Mouse (Mus musculus) heart, embryonic 15.5 days (tissue): ENCODE measurements around the gene Adcy7. TPM values are rescaled to one million over a fixed set of nuclear protein-coding genes. Genes with fewer than 3 reads are reported as not detected.

Experiments used
- ATAC-seq: fragments of 200-750 bp; cut with Nextera tagmentation; replicated peaks from 2 replicates; pipeline ENCODE4 v1.8.0; 2017; ENCODE audit warnings: low read depth, moderate TSS enrichment; ENCODE audit not compliant: insufficient number of reproducible peaks, insufficient read depth, low FRiP score
- H3K27ac ChIP-seq: fragments of 300-500 bp; sonication (generic); 2 replicates; pipeline ENCODE4 v1.5.1; 2015; ENCODE audit warnings: mild to moderate bottlenecking, inconsistent platforms
- H3K27me3 ChIP-seq: fragments of 300-500 bp; sonication (generic); 2 replicates; pipeline ENCODE4 v1.6.1; 2015; ENCODE audit warnings: inconsistent platforms
- H3K36me3 ChIP-seq: fragments of 300-500 bp; sonication (generic); 2 replicates; pipeline ENCODE4 v1.6.1; 2015; ENCODE audit warnings: mild to moderate bottlenecking, inconsistent platforms
- H3K4me1 ChIP-seq: fragments of 300-500 bp; sonication (generic); replicated peaks from 2 replicates; pipeline ENCODE4 v1.6.1; 2015; ENCODE audit warnings: inconsistent platforms
- H3K4me2 ChIP-seq: fragments of 300-500 bp; sonication (generic); 2 replicates; pipeline ENCODE4 v1.6.1; 2015; ENCODE audit warnings: inconsistent platforms, mild to moderate bottlenecking, moderate library complexity
- H3K4me3 ChIP-seq: fragments of 300-500 bp; sonication (generic); 2 replicates; pipeline ENCODE4 v1.5.1; 2015; ENCODE audit warnings: mild to moderate bottlenecking, inconsistent platforms
- H3K9ac ChIP-seq: fragments of 300-500 bp; sonication (generic); 2 replicates; pipeline ENCODE4 v1.6.1; 2015; ENCODE audit warnings: mild to moderate bottlenecking, inconsistent platforms
- H3K9me3 ChIP-seq: fragments of 300-500 bp; sonication (generic); replicated peaks from 2 replicates; pipeline ENCODE4 v1.6.1; 2016; ENCODE audit warnings: inconsistent platforms
- WGBS: fragments of 180-500 bp; shearing (Covaris S2); methylation state at CpG from one replicate; pipeline ENCODE4 v1.1.7; 2015; ENCODE audit warnings: mixed read lengths; 5-methylcytosine and 5-hydroxymethylcytosine counted together
- polyA plus RNA-seq: library from polyadenylated mRNA; unstranded; fragments of >200 nt; fragmentation: Nextera tagmentation; extraction: Ambion mirVana; gene quantifications from 2 replicates; pipeline ENCODE4 v1.2.1, GENCODE M21; 2015

The Adcy7 gene
- polyA plus RNA-seq, 1 experiment from 2014 or later, result 2.7 TPM

- ATAC-seq, result peak; percentile 85; the same call in 1 of the 2 replicates
- Histone ChIP-seq H3K4me2 (0 out of 2 replicates have a peak overlapping the region, but pooled peaks have one; percentile 11), H3K27ac (peak overlapping the region; percentile 87), H3K36me3 (peaks cover 58% of the 10 kb centered on the region), H3K4me1 (peaks cover 33% of the 10 kb centered on the region), H3K4me3 (no peak overlapping the region), H3K9ac (no peak overlapping the region), H3K9me3 (no peaks in the 10 kb centered on the region), H3K27me3 (no peaks in the 10 kb centered on the region)
- 46% methylated on average over 2 of the region's 2 CpGs for WGBS
These were observed 67.9 kb downstream of the Adcy7 start for GRCm38 (mm10) chr8:88339887-88340695.

DNA sequence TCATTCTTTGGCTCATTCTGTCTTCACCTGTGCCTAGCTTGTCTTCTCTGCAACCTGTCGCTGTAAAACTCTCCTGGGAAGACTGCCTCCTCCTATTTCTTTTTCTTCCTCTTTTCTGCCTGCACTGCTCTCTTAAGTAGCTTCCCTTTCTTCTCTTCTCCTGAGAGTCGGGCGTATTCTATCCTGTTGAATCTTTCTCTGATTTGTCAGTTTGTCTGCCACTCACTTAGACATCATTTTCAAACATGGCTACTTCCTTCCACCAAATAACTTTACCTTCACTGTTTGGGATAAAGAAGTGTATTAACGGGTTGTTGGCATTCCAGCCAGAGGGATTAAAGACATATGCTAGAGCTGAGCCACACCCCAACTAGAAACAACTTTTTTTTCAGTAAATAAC, 69.8 kb downstream of the Adcy7 start:
- H3K36me3 ChIP-seq, result peaks cover 64% of the 10 kb centered on the region
- H3K4me2 ChIP-seq, result no peak overlapping the region
- H3K27me3 ChIP-seq, result no peaks in the 10 kb centered on the region
- ATAC-seq, result no peak
- no peaks in the 10 kb centered on the region for H3K9me3 ChIP-seq
- 78% methylated on average over 4 of the region's 4 CpGs for WGBS
- peaks cover 30% of the 10 kb centered on the region for H3K4me1 ChIP-seq
- no peak overlapping the region for H3K4me3 ChIP-seq
- peak overlapping the region; percentile 87 for H3K27ac ChIP-seq
- no peak overlapping the region for H3K9ac ChIP-seq

DNA sequence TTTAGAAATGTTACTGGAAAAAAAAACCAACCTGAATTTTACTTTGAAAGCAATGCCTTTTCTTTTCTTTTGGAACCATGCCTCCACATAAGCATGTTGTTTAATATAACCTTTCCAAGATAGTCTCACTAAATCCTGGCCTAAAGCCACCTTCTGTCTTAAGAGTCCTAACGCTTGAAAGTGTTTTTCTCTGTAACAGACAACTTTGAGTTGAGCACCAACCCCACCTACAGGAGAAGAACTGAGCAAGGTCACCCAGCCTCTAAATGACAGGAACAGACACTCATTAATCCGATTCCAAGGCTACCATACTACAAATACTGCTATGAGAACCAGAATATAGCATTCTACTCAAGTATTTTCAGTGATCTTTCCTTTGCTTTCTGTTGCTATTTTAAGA, 76.8 kb downstream of the Adcy7 start:
- Histone ChIP-seq H3K4me2 (no peak overlapping the region), H3K27me3 (no peaks in the 10 kb centered on the region), H3K36me3 (peaks cover 77% of the 10 kb centered on the region), H3K9ac (no peak overlapping the region), H3K4me1 (peaks cover 11% of the 10 kb centered on the region), H3K27ac (peak overlapping the region; percentile 74), H3K9me3 (no peaks in the 10 kb centered on the region), H3K4me3 (no peak overlapping the region)
- 38% methylated on average over 2 of the region's 2 CpGs for whole genome bisulfite sequencing
- no peak for ATAC-seq

DNA sequence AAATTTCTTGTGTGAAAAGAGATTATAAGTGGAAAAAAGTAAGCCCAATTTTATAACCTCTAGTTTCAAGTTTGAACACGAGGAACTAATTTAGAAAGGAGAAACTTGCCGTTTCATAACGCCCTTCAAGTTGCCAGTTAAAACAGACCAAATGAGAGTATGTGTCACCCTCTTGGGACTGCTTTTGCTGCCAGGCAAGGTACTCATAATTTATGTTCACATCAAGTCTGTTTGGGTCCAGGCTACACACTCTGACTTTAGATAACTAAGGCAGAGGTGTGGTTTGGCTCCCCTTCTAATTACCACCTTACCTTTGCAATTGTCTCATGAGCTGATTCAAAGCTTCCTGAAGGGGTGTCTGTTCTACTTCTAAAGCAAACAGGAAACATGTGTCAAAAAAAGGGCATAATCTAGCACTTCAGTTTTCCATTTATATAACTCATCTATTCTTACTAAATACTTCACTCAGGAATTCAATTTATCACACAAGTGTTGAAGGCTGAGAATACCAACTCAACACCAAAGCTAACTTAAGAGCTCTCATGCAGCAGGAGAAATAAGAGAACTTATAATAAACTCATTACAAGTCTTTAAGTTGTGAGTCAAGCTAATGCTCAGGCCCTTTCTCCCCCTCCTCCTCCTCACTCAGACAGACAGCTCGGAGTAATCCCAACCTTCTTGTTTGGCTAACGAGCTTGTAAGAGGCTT, 85.2 kb downstream of the Adcy7 start:
- H3K9ac ChIP-seq, result no peak overlapping the region
- H3K27me3 ChIP-seq, result no peaks in the 10 kb centered on the region
- WGBS, result 63% methylated on average over 5 of the region's 5 CpGs
- H3K9me3 ChIP-seq, result no peaks in the 10 kb centered on the region
- H3K4me2 ChIP-seq, result no peak overlapping the region
- H3K4me3 ChIP-seq, result no peak overlapping the region
- no peak for ATAC-seq
- H3K27ac ChIP-seq, result no peak overlapping the region
- H3K36me3 ChIP-seq, result peaks cover 66% of the 10 kb centered on the region
- peaks cover 20% of the 10 kb centered on the region for H3K4me1 ChIP-seq

DNA sequence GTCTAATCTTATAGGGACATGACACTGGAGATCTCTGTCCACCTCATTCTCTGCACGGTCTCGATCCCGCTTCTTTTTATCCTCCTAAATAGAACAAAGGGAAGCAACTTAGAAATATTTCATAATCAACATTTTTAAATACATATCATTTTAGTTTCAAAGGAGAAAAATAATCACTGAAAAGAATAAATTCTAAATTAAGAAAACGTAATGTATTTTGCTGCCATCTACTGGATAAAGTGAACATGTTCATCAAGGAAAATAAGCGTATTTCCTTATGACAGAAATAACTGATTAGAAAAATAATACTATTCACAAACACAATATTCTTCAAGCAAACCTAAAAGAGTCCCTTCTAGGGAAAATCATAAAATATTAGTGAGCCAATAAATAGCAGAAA, 85.7 kb downstream of the Adcy7 start:
- Histone ChIP-seq H3K27ac (no peak overlapping the region), H3K9me3 (no peaks in the 10 kb centered on the region), H3K4me1 (peaks cover 25% of the 10 kb centered on the region), H3K36me3 (peaks cover 60% of the 10 kb centered on the region), H3K4me3 (no peak overlapping the region), H3K4me2 (no peak overlapping the region), H3K27me3 (no peaks in the 10 kb centered on the region), H3K9ac (no peak overlapping the region)
- no peak for ATAC-seq
- WGBS, result 79% methylated on average over 5 of the region's 5 CpGs

DNA sequence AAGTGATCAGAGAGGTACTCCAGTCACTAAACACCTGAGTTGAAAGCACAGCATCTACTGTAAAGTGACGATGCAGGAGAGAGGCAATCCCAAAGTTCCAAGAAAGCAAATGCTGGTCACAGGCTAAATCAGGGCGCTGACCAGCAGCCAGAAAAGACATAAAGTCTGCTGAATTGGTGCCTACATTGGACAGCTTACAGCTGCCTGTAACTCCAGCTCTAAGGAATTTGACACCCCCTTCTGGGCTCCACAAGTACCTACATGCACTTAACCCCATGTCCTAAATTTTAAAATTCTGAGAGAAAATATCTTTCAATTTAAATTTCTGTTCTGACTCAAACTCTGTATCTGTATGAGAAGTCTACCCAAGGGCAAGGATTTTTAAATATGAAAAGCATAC, 87.8 kb downstream of the Adcy7 start:
- peaks cover 27% of the 10 kb centered on the region for H3K4me1 ChIP-seq
- peaks cover 44% of the 10 kb centered on the region for H3K36me3 ChIP-seq
- 0 out of 2 replicates have a peak overlapping the region, but pooled peaks have one; percentile 100 for H3K9ac ChIP-seq
- peak overlapping the region; percentile 85 for H3K4me2 ChIP-seq
- ATAC-seq, result no peak
- H3K27ac ChIP-seq, result 0 out of 2 replicates have a peak overlapping the region, but pooled peaks have one; percentile 2
- WGBS, result 68% methylated on average over 2 of the region's 2 CpGs
- H3K27me3 ChIP-seq, result no peaks in the 10 kb centered on the region
- H3K4me3 ChIP-seq, result peak overlapping the region; percentile 100
- H3K9me3 ChIP-seq, result no peaks in the 10 kb centered on the region

GRCm38 (mm10) chr8:88361044-88361707, 89.0 kb downstream of the Adcy7 start:
- Histone ChIP-seq H3K4me2 (peak overlapping the region; percentile 85), H3K27me3 (no peaks in the 10 kb centered on the region), H3K4me3 (peak overlapping the region; percentile 100), H3K36me3 (peaks cover 32% of the 10 kb centered on the region), H3K9me3 (no peaks in the 10 kb centered on the region), H3K4me1 (peaks cover 27% of the 10 kb centered on the region), H3K9ac (peak overlapping the region; percentile 100), H3K27ac (peak overlapping the region; percentile 92)
- WGBS, result under 1% methylated on average over 31 of the region's 31 CpGs
- ATAC-seq, result 0 out of 2 replicates have a peak, but pooled peaks have one; percentile 29

GRCm38 (mm10) chr8:88361708-88362428, 89.7 kb downstream of the Adcy7 start, which contains the start of gene Brd7:
Brd7 (minus strand) TSS chr8:88362194.
- peak; percentile 87 for ATAC-seq
- Histone ChIP-seq H3K4me3 (peak within 1 kb of the TSS; percentile 100), H3K4me1 (peaks cover 27% of the 10 kb centered on the region), H3K27me3 (no peaks in the 10 kb centered on the region), H3K9ac (peak within 1 kb of the TSS; percentile 100), H3K9me3 (no peaks in the 10 kb centered on the region), H3K36me3 (peaks cover 25% of the 10 kb centered on the region), H3K27ac (peak within 1 kb of the TSS; percentile 92), H3K4me2 (peak within 1 kb of the TSS; percentile 85)
- WGBS, result under 1% methylated on average over 90 of the region's 91 CpGs

DNA sequence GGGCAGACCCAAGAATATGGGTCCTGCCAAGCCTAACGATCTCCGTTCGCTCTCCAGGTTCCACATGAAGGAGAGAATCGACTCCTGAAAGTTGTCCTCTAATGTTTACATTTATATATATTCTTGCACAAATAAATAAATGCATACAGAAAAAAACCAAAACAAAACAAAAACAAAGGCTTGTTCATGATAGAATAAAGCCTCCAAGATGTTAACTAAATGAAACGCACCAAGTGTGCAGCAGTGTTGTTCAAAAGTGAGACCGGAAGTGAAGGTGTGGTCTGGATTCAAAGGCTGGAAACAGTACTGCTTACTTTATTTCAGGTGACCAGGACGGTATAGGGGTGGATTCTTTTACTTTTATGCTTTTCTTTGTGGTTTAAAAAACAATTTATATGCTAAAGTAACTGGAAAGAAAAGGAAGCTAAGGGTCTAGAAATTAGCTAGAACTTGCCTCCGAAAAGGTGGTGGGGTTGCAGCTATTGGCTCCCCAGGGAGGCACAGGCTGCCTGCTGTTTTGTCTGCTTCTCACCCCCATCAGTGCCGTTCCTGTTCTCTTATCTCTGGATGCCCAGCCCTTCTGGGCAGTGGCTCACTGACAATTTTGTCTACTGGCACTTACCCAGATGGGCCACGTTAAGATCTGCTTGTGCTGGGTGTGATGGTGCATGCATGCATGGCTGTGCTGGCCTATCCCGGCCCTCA, 90.4 kb downstream of the Adcy7 start:
- Histone ChIP-seq H3K4me1 (peaks cover 27% of the 10 kb centered on the region), H3K27me3 (no peaks in the 10 kb centered on the region), H3K4me2 (peak overlapping the region; percentile 58), H3K9ac (peak overlapping the region; percentile 100), H3K27ac (peak overlapping the region; percentile 92), H3K36me3 (peaks cover 17% of the 10 kb centered on the region), H3K9me3 (no peaks in the 10 kb centered on the region), H3K4me3 (peak overlapping the region; percentile 100)
- 19% methylated on average over 11 of the region's 11 CpGs for WGBS
- ATAC-seq, result 0 out of 2 replicates have a peak, but pooled peaks have one; percentile 29

DNA sequence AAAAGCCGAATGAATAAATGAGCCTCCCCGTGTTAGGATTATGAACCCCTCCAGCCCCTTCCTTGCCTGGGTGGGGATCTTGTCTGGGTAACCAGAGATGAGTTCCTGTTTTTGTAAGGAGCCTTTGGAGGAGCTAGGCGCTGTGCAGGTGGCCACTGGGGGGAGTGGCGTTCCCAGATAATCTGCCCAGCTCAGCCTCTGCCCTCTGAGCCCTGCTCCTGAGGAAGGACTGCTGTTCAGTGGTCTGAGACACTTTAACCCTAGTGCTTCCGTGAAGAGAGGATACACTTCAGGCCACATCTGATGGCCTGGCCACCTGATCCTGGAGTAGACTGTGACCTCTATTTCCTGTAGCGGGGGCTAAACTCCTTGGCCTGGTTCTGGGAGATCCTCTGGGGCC, 97.0 kb downstream of the Adcy7 start:
- 18% methylated on average over 6 of the region's 6 CpGs for WGBS
- ATAC-seq, result no peak; the same call in 1 of the 2 replicates

More for the DNA sequence above, 97.0 kb downstream of the Adcy7 start:
- Histone ChIP-seq H3K36me3 (no peaks in the 10 kb centered on the region), H3K4me1 (peaks cover 10% of the 10 kb centered on the region), H3K27ac (no peak overlapping the region), H3K9ac (no peak overlapping the region), H3K4me2 (no peak overlapping the region), H3K27me3 (0 out of 2 replicates have a peak, but pooled peaks cover 3% of the 10 kb centered on the region), H3K4me3 (no peak overlapping the region), H3K9me3 (no peaks in the 10 kb centered on the region)
